ENCODE assay signal across 12 mouse cellular contexts in genomic region chr8:121088871-121089630, GRCm38 (mm10). TPM values are rescaled to one million over a fixed set of nuclear protein-coding genes. Genes with fewer than 3 reads are reported as not detected.
DNase-seq lines count a peak whose midpoint lies in the region; ATAC-seq and TF ChIP-seq lines count a peak whose summit lies in the region.
"Had no signal": no experiment of that assay in that cellular context is flagged by ENCODE, and none has a peak within 500 bp of the region (broad histone marks: within the 10 kb centered on the region; RNA-seq: fewer than 3 reads in every experiment).

No protein-coding gene starts in this region.

- no peak overlapping the region for H3K9ac ChIP-seq in heart, embryonic 15.5 days
- no peak overlapping the region; the same call in 1 of the 2 replicates for H3K9ac ChIP-seq in ES-E14 (ENCODE audit: insufficient read depth, low read depth, low read length, poor library complexity, severe bottlenecking)
- peak overlapping the region; percentile 89 for H3K9ac ChIP-seq in intestine, embryonic 16.5 days (ENCODE audit: low read depth, low read length)
- H3K9ac ChIP-seq: midbrain, embryonic 15.5 days had no signal

- intact Hi-C loops in heart, postnatal 25 days (cut with DNase I) = no loop called here

- H3K4me3 ChIP-seq in heart, embryonic 15.5 days = peak overlapping the region; percentile 20
- H3K4me3 ChIP-seq in ES-E14 (ENCODE audit: insufficient read depth in 1 of 2, low read depth in 1 of 2, low read length in 2 of 2, poor library complexity in 1 of 2, severe bottlenecking in 1 of 2) = peak overlapping the region; percentile 26 to 47
- peak overlapping the region; percentile 62 for H3K4me3 ChIP-seq in intestine, embryonic 16.5 days (ENCODE audit: low read length)
- no peak overlapping the region for H3K4me3 ChIP-seq in kidney, adult 2 months (ENCODE audit: insufficient read depth, low read depth, low read length)
- H3K4me3 ChIP-seq: midbrain, embryonic 15.5 days had no signal

- H3K9me3 ChIP-seq in heart, embryonic 15.5 days (replicated peaks) = no peaks in the 10 kb centered on the region
- H3K9me3 ChIP-seq in ES-E14 (ENCODE audit: control insufficient read depth, insufficient read depth, low read depth, low read length) = no peaks in the 10 kb centered on the region
- no peaks in the 10 kb centered on the region for H3K9me3 ChIP-seq in intestine, embryonic 16.5 days (ENCODE audit: control insufficient read depth, low read length)
- H3K9me3 ChIP-seq: midbrain, embryonic 15.5 days had no signal

- H3K36me3 ChIP-seq in heart, embryonic 15.5 days = no peaks in the 10 kb centered on the region
- no peaks in the 10 kb centered on the region for H3K36me3 ChIP-seq in ES-E14 (ENCODE audit: control insufficient read depth, insufficient read depth, low read length, poor library complexity, severe bottlenecking)
- no peaks in the 10 kb centered on the region for H3K36me3 ChIP-seq in intestine, embryonic 16.5 days (ENCODE audit: control insufficient read depth, insufficient read depth, low read length)
- H3K36me3 ChIP-seq in kidney, adult 2 months (ENCODE audit: control insufficient read depth, insufficient read depth, low read length) = no peaks in the 10 kb centered on the region
- H3K36me3 ChIP-seq: midbrain, embryonic 15.5 days had no signal

- TF ChIP-seq POLR2A in kidney, adult 2 months (IDR thresholded peaks at IDR 0.05; ENCODE audit: low read depth, low read length) = no peak

- H3K27me3 ChIP-seq in heart, embryonic 15.5 days = peaks cover 98% of the 10 kb centered on the region
- peaks cover 67% of the 10 kb centered on the region for H3K27me3 ChIP-seq in intestine, embryonic 16.5 days (replicated peaks; ENCODE audit: control insufficient read depth, insufficient read depth, low read length)
- peaks cover 5% of the 10 kb centered on the region; the same call in 1 of the 2 replicates for H3K27me3 ChIP-seq in kidney, adult 2 months (replicated peaks; ENCODE audit: control insufficient read depth, insufficient read depth, low read length)

- peak overlapping the region; percentile 30; the same call in 1 of the 2 replicates for H3K4me2 ChIP-seq in heart, embryonic 15.5 days
- peak overlapping the region; percentile 55 for H3K4me2 ChIP-seq in intestine, embryonic 16.5 days (ENCODE audit: low read depth, low read length)
- H3K4me2 ChIP-seq: midbrain, embryonic 15.5 days had no signal

- 6% methylated on average over 40 of the region's 40 CpGs for WGBS in heart, embryonic 15.5 days
- WGBS in intestine, embryonic 16.5 days = 4% methylated on average over 40 of the region's 40 CpGs
- 8% methylated on average over 40 of the region's 40 CpGs for WGBS in kidney, adult 2 months

- in situ Hi-C loops in ES-E14 (cut with MboI; ENCODE audit: low sequenced_read_pairs in 2 of 2, unreplicated experiment in 2 of 2) = loop anchor here in 1 of 2 experiments (10.0 kb wide), 1 partner anchor 264 kb away; no protein-coding TSS in a partner anchor

- no peak for DNase-seq in heart, postnatal 25 days (ENCODE audit: low spot score)
- no peak for DNase-seq in ES-E14 (ENCODE audit: low read depth, low spot score)
- DNase-seq in neural tube, embryonic 10.5 days (ENCODE audit: extremely low spot score, low spot score) = peak; percentile 69
- DNase-seq in adrenal gland, postnatal 14 days = no peak
- no peak for DNase-seq in kidney, adult 2 months
- DNase-seq: cerebellum, adult 9-10 months; kidney, postnatal 25 days had no signal

- no peak for TF ChIP-seq CTCF in kidney, adult 2 months (conservative IDR thresholded peaks at IDR 0.05; ENCODE audit: insufficient read depth, insufficient read length, low read depth, low read length)

- no peak overlapping the region for H3K27ac ChIP-seq in heart, embryonic 15.5 days
- no peak overlapping the region for H3K27ac ChIP-seq in ES-E14 (ENCODE audit: insufficient read depth, low read depth, low read length, poor library complexity, severe bottlenecking)
- H3K27ac ChIP-seq in intestine, embryonic 16.5 days (ENCODE audit: low read length) = peak overlapping the region; percentile 70
- no peak overlapping the region for H3K27ac ChIP-seq in kidney, adult 2 months (ENCODE audit: insufficient read depth, low read depth, low read length)
- H3K27ac ChIP-seq: midbrain, embryonic 15.5 days had no signal

- H3K4me1 ChIP-seq in heart, embryonic 15.5 days (replicated peaks) = peaks cover 24% of the 10 kb centered on the region
- peaks cover 0 to 6% of the 10 kb centered on the region in 2 experiments; a peak in 2 of 4 replicates for H3K4me1 ChIP-seq in ES-E14 (ENCODE audit: control insufficient read depth in 2 of 2, insufficient read depth in 2 of 2, low read length in 2 of 2, poor library complexity in 1 of 2)
- H3K4me1 ChIP-seq in intestine, embryonic 16.5 days (ENCODE audit: control insufficient read depth, insufficient read depth, low read length) = peaks cover 15% of the 10 kb centered on the region
- H3K4me1 ChIP-seq in kidney, adult 2 months (ENCODE audit: control insufficient read depth, insufficient read depth, low read length) = no peaks in the 10 kb centered on the region

- ATAC-seq in heart, embryonic 15.5 days (replicated peaks; ENCODE audit: insufficient number of reproducible peaks, insufficient read depth, low FRiP score, low read depth) = no peak
- ATAC-seq in intestine, embryonic 16.5 days = no peak
- ATAC-seq in inflammation-experienced regulatory T-cells, adult 6 months = no peak
- ATAC-seq: midbrain, embryonic 15.5 days had no signal

TF ChIP-seq in ES-E14, 5 proteins besides CTCF, POLR2A, EP300 and RAD21:
- TF ChIP-seq ZNF384 (IDR thresholded peaks at IDR 0.05; ENCODE audit: low read depth, low read length) = no peak
- no peak for TF ChIP-seq MAFK (IDR thresholded peaks at IDR 0.05; ENCODE audit: insufficient read depth, low read depth, low read length)
- TF ChIP-seq ZC3H11A (IDR thresholded peaks at IDR 0.05; ENCODE audit: borderline replicate concordance, low read depth, low read length) = no peak
- TF ChIP-seq HCFC1 (IDR thresholded peaks at IDR 0.05; ENCODE audit: borderline replicate concordance, insufficient read depth, low read length) = no peak
- no peak for TF ChIP-seq CHD2 (IDR thresholded peaks at IDR 0.05; ENCODE audit: low read depth, low read length)

RNA-seq across cellular contexts. Expression of gene Foxf1, which starts 4.9 kb away (rescaled TPM):
- polyA plus RNA-seq in heart, embryonic 15.5 days (2015; fragmentation: Nextera tagmentation; extraction: Ambion mirVana) = 3.3 and 9.6 TPM in 2 replicates
- total RNA-seq in heart, postnatal 25 days (2021) = under 1 TPM in 1 of 2 experiments, not detected in 1; 0.20 TPM
- 0.37 and 1.1 TPM in 2 replicates for total RNA-seq in ES-E14 (2012; rRNA removed)
- polyA plus RNA-seq in intestine, embryonic 16.5 days (2015; fragmentation: Nextera tagmentation; extraction: Ambion mirVana) = 86.9 and 88.3 TPM in 2 replicates
- total RNA-seq in adrenal gland, postnatal 14 days (2021) = 1.1 and 1.2 TPM in 2 replicates
- 0.52 and 0.69 TPM in 2 replicates for polyA plus RNA-seq in kidney, adult 2 months (2012; rRNA removed)
- polyA plus RNA-seq in inflammation-experienced regulatory T-cells, adult 6 months (2017; shearing (Covaris generic)) = under 1 TPM in 1 of 3 experiments, not detected in 2; 0.46 TPM

RNA-seq across cellular contexts. Expression of gene Mthfsd, which starts 19.1 kb away (rescaled TPM):
- polyA plus RNA-seq in heart, embryonic 15.5 days (2015; fragmentation: Nextera tagmentation; extraction: Ambion mirVana) = 29.7 and 38.2 TPM in 2 replicates
- 10 to 100 TPM; 13.2 to 14.2 TPM for total RNA-seq in heart, postnatal 25 days (2021)
- 31.6 and 35.8 TPM in 2 replicates for total RNA-seq in ES-E14 (2012; rRNA removed)
- polyA plus RNA-seq in intestine, embryonic 16.5 days (2015; fragmentation: Nextera tagmentation; extraction: Ambion mirVana) = 48.9 TPM in 2 replicates
- total RNA-seq in adrenal gland, postnatal 14 days (2021) = 28.6 and 38.1 TPM in 2 replicates
- polyA plus RNA-seq in kidney, adult 2 months (2012; rRNA removed) = 44.3 and 51.4 TPM in 2 replicates
- 10 to 100 TPM; 17.1 to 32.0 (median 20.7) TPM for polyA plus RNA-seq in inflammation-experienced regulatory T-cells, adult 6 months (2017; shearing (Covaris generic))

RNA-seq across cellular contexts. Expression of gene Foxc2, which starts 26.9 kb away (rescaled TPM):
- polyA plus RNA-seq in heart, embryonic 15.5 days (2015; fragmentation: Nextera tagmentation; extraction: Ambion mirVana) = 6.4 and 8.5 TPM in 2 replicates
- total RNA-seq in heart, postnatal 25 days (2021) = 1 to 10 TPM; 2.0 to 2.2 TPM
- 0.11 and 0.27 TPM in 2 replicates for total RNA-seq in ES-E14 (2012; rRNA removed)
- polyA plus RNA-seq in intestine, embryonic 16.5 days (2015; fragmentation: Nextera tagmentation; extraction: Ambion mirVana) = 0.20 and 0.22 TPM in 2 replicates
- total RNA-seq in adrenal gland, postnatal 14 days (2021) = 4.6 and 5.1 TPM in 2 replicates
- polyA plus RNA-seq in kidney, adult 2 months (2012; rRNA removed) = 5.8 and 7.4 TPM in 2 replicates
- polyA plus RNA-seq in inflammation-experienced regulatory T-cells, adult 6 months (2017; shearing (Covaris generic)) = not detected

RNA-seq across cellular contexts. Expression of gene Foxl1, which starts 38.7 kb away (rescaled TPM):
- 0.34 and 0.94 TPM in 2 replicates for polyA plus RNA-seq in heart, embryonic 15.5 days (2015; fragmentation: Nextera tagmentation; extraction: Ambion mirVana)
- under 1 TPM in 1 of 2 experiments, not detected in 1; 0.16 TPM for total RNA-seq in heart, postnatal 25 days (2021)
- total RNA-seq in ES-E14 (2012; rRNA removed) = 0.09 TPM in 1 of 2 replicates, not detected in the other
- 5.2 and 5.8 TPM in 2 replicates for polyA plus RNA-seq in intestine, embryonic 16.5 days (2015; fragmentation: Nextera tagmentation; extraction: Ambion mirVana)
- total RNA-seq in adrenal gland, postnatal 14 days (2021) = 0.41 TPM in 1 of 2 replicates, not detected in the other
- polyA plus RNA-seq in kidney, adult 2 months (2012; rRNA removed) = 0.75 and 1.2 TPM in 2 replicates
- polyA plus RNA-seq in inflammation-experienced regulatory T-cells, adult 6 months (2017; shearing (Covaris generic)) = not detected
- total RNA-seq: gastrocnemius, adult 18-20 months had no signal
